Mouse (Mus musculus): ENCODE measurements around the gene Acyp1.

- TF ChIP-seq CTCF (IDR thresholded peaks at IDR 0.05; ENCODE audit: low read depth, low read length) (no peak), POLR2A (IDR thresholded peaks at IDR 0.05; ENCODE audit: insufficient read depth, low read length) (no peak), EP300 (IDR thresholded peaks at IDR 0.05; ENCODE audit: insufficient read depth, low read depth, low read length) (no peak)
These were observed 4.7 kb upstream of the Acyp1 start for GRCm38 (mm10) chr12:85292906-85293305.

Data from ES-Bruce4 (cell line).